Mouse (Mus musculus) heart, postnatal 0 days (tissue): Measurements from ENCODE around the gene Ppp1r27. TPM values are rescaled to one million over a fixed set of nuclear protein-coding genes. Genes with fewer than 3 reads are reported as not detected.
"Not testable (repeated sequence)": the region's sequence is repeated elsewhere in the genome, so short reads cannot be mapped to it uniquely, and the experiment has no call there.

ENCODE experiments used
- ATAC-seq: fragments of 200-750 bp; cut with Nextera tagmentation; 2 replicates; pipeline ENCODE4 v1.8.0; 2017; ENCODE audit warnings: low read depth, moderate number of reproducible peaks, moderate library complexity; ENCODE audit not compliant: insufficient read depth
- DNase-seq: peaks from one replicate; pipeline ENCODE4 v3.0.0-alpha.2; 2016; ENCODE audit warnings: low spot score
- H3K27ac ChIP-seq: fragments of 300-500 bp; sonication (generic); 2 replicates; pipeline ENCODE4 v1.5.1; 2014; ENCODE audit warnings: low read depth, mild to moderate bottlenecking
- H3K27me3 ChIP-seq: fragments of 300-500 bp; sonication (generic); 2 replicates; pipeline ENCODE4 v1.6.1; 2014; ENCODE audit warnings: low read length, mixed read lengths; ENCODE audit not compliant: control insufficient read depth, insufficient read depth
- H3K36me3 ChIP-seq: fragments of 300-500 bp; sonication (generic); replicated peaks from 2 replicates; pipeline ENCODE4 v1.6.1; 2014; ENCODE audit warnings: low read length, mixed read lengths; ENCODE audit not compliant: control insufficient read depth, insufficient read depth
- H3K4me1 ChIP-seq: fragments of 300-500 bp; sonication (generic); 2 replicates; pipeline ENCODE4 v1.6.1; 2014; ENCODE audit warnings: antibody characterized with exemption; ENCODE audit not compliant: control insufficient read depth, insufficient read depth
- H3K4me2 ChIP-seq: fragments of 300-500 bp; sonication (generic); 2 replicates; pipeline ENCODE4 v1.6.1; 2014; ENCODE audit warnings: low read depth, mild to moderate bottlenecking, low read length, moderate library complexity
- H3K4me3 ChIP-seq: fragments of 300-500 bp; sonication (generic); 2 replicates; pipeline ENCODE4 v1.5.1; 2014; ENCODE audit warnings: low read depth, low read length
- H3K9ac ChIP-seq: fragments of 300-500 bp; sonication (generic); replicated peaks from 2 replicates; pipeline ENCODE4 v1.6.1; 2014; ENCODE audit warnings: low read depth, low read length, mixed read lengths
- H3K9me3 ChIP-seq: fragments of 300-500 bp; sonication (generic); replicated peaks from 2 replicates; pipeline ENCODE4 v1.6.1; 2016; ENCODE audit warnings: low read length; ENCODE audit not compliant: control insufficient read depth
- CTCF ChIP-seq: IDR thresholded peaks from 2 replicates; pipeline ENCODE4 v1.5.1; 2016; ENCODE audit warnings: antibody characterized with exemption, control low read depth, low read depth
- EP300 ChIP-seq: IDR thresholded peaks from 2 replicates; pipeline ENCODE4 v1.6.1; 2016; ENCODE audit warnings: antibody characterized with exemption, low read depth
- WGBS: fragments of 180-500 bp; shearing (Covaris S2); extraction: QIAGEN DNeasy Blood & Tissue Kit; methylation state at CpG from one replicate; pipeline ENCODE4 v1.1.7; 2014; 5-methylcytosine and 5-hydroxymethylcytosine counted together
- polyA plus RNA-seq: library from polyadenylated mRNA; unstranded; fragments of >200 nt; fragmentation: Nextera tagmentation; extraction: Ambion mirVana; gene quantifications from 2 replicates; pipeline ENCODE4 v1.2.1, GENCODE M21; 2015
- total RNA-seq: library from RNA; depleted of rRNA; stranded (reverse); fragments of >200 nt; gene quantifications from 2 replicates; pipeline ENCODE4 v1.2.3, GENCODE M21; 2014; ENCODE audit warnings: low replicate concordance

Ppp1r27 gene
- total and polyA plus RNA-seq, 2 experiments from 2014 or later: 0.20 TPM; not detected in 1

- Histone ChIP-seq H3K9ac (no peak overlapping the region), H3K4me1 (peaks cover 26% of the 10 kb centered on the region), H3K27me3 (no peaks in the 10 kb centered on the region), H3K9me3 (no peaks in the 10 kb centered on the region), H3K4me3 (peak overlapping the region; percentile 82; the same call in 1 of the 2 replicates), H3K4me2 (peak overlapping the region; percentile 67), H3K27ac (no peak overlapping the region), H3K36me3 (peaks cover 45% of the 10 kb centered on the region)
- TF ChIP-seq EP300: no peak
- no peak for TF ChIP-seq CTCF
- WGBS: 49% methylated on average over 3 of the region's 3 CpGs
- DNase-seq (no peak), ATAC-seq (no peak)
Measured at GRCm38 (mm10) chr11:120571122-120571521, 20.2 kb upstream of the Ppp1r27 start.

DNA sequence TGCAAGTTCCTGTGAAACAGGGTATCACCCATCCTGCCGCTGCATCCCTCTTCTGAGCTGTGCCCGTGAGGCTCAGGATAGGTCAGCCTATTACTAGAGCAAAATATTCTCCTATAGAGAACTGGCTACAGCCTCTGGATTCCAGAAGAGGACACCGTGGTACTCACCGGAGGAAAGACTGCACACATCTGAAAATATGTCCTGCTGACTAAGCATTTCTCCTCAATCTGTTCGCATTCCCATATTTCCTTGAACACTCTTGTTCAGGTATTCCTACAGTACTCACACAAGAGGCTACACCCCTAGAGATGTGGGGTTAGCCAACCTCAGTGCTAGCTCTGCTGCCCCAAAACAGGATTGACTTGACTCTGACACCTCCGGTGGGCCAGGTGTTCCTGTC, 17.4 kb upstream of the Ppp1r27 start:
- ATAC-seq (no peak), DNase-seq (no peak)
- 86% methylated on average over 6 of the region's 6 CpGs for WGBS
- no peak overlapping the region for H3K4me2 ChIP-seq
- H3K27me3 ChIP-seq: no peaks in the 10 kb centered on the region
- H3K4me3 ChIP-seq: no peak overlapping the region
- H3K9me3 ChIP-seq: no peaks in the 10 kb centered on the region
- H3K36me3 ChIP-seq: peaks cover 73% of the 10 kb centered on the region
- H3K27ac ChIP-seq: no peak overlapping the region
- no peak for TF ChIP-seq EP300
- no peak for TF ChIP-seq CTCF
- H3K9ac ChIP-seq: no peak overlapping the region
- H3K4me1 ChIP-seq: peaks cover 13% of the 10 kb centered on the region

- 81% methylated on average over 9 of the region's 9 CpGs for WGBS
- ATAC-seq: no peak
- Histone ChIP-seq H3K36me3 (peaks cover 91% of the 10 kb centered on the region), H3K27me3 (no peaks in the 10 kb centered on the region), H3K9me3 (no peaks in the 10 kb centered on the region), H3K4me3 (no peak overlapping the region), H3K9ac (no peak overlapping the region), H3K4me1 (no peaks in the 10 kb centered on the region), H3K4me2 (no peak overlapping the region), H3K27ac (no peak overlapping the region)
- TF ChIP-seq CTCF: no peak
- TF ChIP-seq EP300: no peak
- no peak for DNase-seq
Measured at GRCm38 (mm10) chr11:120565114-120565513, 14.2 kb upstream of the Ppp1r27 start.

GRCm38 (mm10) chr11:120562949-120563348, 12.0 kb upstream of the Ppp1r27 start:
- peaks cover 88% of the 10 kb centered on the region for H3K36me3 ChIP-seq
- H3K27ac ChIP-seq: no peak overlapping the region
- no peak overlapping the region for H3K4me3 ChIP-seq
- ATAC-seq (no peak), DNase-seq (no peak)
- no peaks in the 10 kb centered on the region for H3K27me3 ChIP-seq
- H3K9me3 ChIP-seq: no peaks in the 10 kb centered on the region
- no peak overlapping the region for H3K4me2 ChIP-seq
- no peak overlapping the region for H3K9ac ChIP-seq
- no peak for TF ChIP-seq CTCF
- TF ChIP-seq EP300: no peak
- H3K4me1 ChIP-seq: no peaks in the 10 kb centered on the region
- WGBS: 91% methylated on average over 13 of the region's 13 CpGs

DNA sequence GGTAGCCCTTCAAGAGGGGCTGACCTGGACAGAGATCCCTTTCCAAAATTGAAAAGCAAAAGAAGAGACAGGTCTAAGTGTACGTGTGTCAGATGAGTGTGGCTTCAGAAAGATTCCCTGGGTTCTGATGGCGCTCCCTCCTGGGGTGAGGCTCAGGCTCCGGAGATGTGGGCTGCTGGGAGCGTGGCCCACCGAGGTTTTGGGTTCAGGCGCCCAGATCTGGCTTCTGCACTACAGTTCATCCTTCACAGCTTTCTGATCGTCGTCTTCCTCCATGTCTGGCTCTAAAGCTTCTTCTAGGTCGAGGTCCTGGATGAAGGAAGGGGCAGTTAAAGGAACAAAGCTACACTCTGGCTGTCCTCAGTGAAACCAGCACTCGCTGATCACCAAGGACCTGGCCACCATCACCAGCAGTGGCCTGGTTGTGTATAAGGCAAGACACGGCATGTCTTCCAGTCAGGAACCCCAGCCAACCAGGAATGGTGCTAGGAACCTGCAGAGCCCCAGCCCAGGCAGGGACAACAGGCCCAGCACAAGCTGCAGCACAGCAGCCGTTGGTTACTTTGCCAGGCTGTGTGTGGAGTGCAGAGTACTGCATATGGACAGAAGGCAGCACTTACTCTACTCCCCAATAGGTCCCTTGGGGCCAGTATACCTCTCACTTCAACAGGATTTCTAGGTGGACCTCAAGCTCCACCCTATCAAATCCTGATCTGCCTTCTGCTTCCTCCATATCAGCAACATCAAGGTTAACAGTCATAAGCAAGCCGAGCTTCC, 10.2 kb upstream of the Ppp1r27 start:
- 88% methylated on average over 13 of the region's 13 CpGs for WGBS
- Histone ChIP-seq H3K4me1 (no peaks in the 10 kb centered on the region), H3K9me3 (0 out of 2 replicates have a peak, but pooled peaks cover 2% of the 10 kb centered on the region), H3K4me3 (no peak overlapping the region), H3K27me3 (no peaks in the 10 kb centered on the region), H3K4me2 (no peak overlapping the region), H3K27ac (no peak overlapping the region), H3K9ac (no peak overlapping the region), H3K36me3 (peaks cover 70% of the 10 kb centered on the region)
- no peak for DNase-seq
- ATAC-seq: no peak
- TF ChIP-seq EP300: no peak
- TF ChIP-seq CTCF: no peak

- DNase-seq, H3K9me3 ChIP-seq, H3K27me3 ChIP-seq, H3K4me1 ChIP-seq, H3K27ac ChIP-seq, H3K4me2 ChIP-seq, ATAC-seq, H3K9ac ChIP-seq, H3K4me3 ChIP-seq: not testable (repeated sequence)
- peaks cover 47% of the 10 kb centered on the region for H3K36me3 ChIP-seq
- 81% methylated on average over 6 of the region's 6 CpGs for WGBS
Measured at GRCm38 (mm10) chr11:120558843-120559242, 7.9 kb upstream of the Ppp1r27 start.
